Mouse (Mus musculus): Measurements from ENCODE around the gene Adcy7. TPM values are rescaled to one million over a fixed set of nuclear protein-coding genes. Genes with fewer than 3 reads are reported as not detected.

Gene Adcy7
- polyA plus RNA-seq, 1 experiment from 2014 or later, result 2.9 TPM

- Histone ChIP-seq H3K4me1 (no peaks in the 10 kb centered on the region), H3K36me3 (no peaks in the 10 kb centered on the region), H3K9ac (replicated peaks) (no peak overlapping the region), H3K4me2 (replicated peaks) (no peak overlapping the region), H3K9me3 (no peaks in the 10 kb centered on the region), H3K27me3 (peaks cover 6% of the 10 kb centered on the region; the same call in 1 of the 2 replicates), H3K4me3 (no peak overlapping the region), H3K27ac (replicated peaks) (no peak overlapping the region)
- WGBS, result 65% methylated on average over 5 of the region's 5 CpGs
- no peak for ATAC-seq (ENCODE audit: low FRiP score, low read depth)
Measured at GRCm38 (mm10) chr8:88279220-88279619, 7.0 kb downstream of the Adcy7 start.

GRCm38 (mm10) chr8:88279670-88280069, 7.5 kb downstream of the Adcy7 start:
- H3K36me3 ChIP-seq, result no peaks in the 10 kb centered on the region
- WGBS, result 85% methylated on average over 6 of the region's 6 CpGs
- peaks cover 3% of the 10 kb centered on the region; the same call in 1 of the 2 replicates for H3K27me3 ChIP-seq
- H3K27ac ChIP-seq (replicated peaks), result no peak overlapping the region
- no peak overlapping the region for H3K4me2 ChIP-seq (replicated peaks)
- no peaks in the 10 kb centered on the region for H3K9me3 ChIP-seq
- no peaks in the 10 kb centered on the region for H3K4me1 ChIP-seq
- H3K9ac ChIP-seq (replicated peaks), result no peak overlapping the region
- no peak overlapping the region for H3K4me3 ChIP-seq
- ATAC-seq (ENCODE audit: low FRiP score, low read depth), result no peak

GRCm38 (mm10) chr8:88280904-88281303, 8.7 kb downstream of the Adcy7 start:
- Histone ChIP-seq H3K4me1 (no peaks in the 10 kb centered on the region), H3K4me3 (no peak overlapping the region), H3K9me3 (no peaks in the 10 kb centered on the region), H3K27ac (replicated peaks) (no peak overlapping the region), H3K27me3 (no peaks in the 10 kb centered on the region), H3K9ac (replicated peaks) (no peak overlapping the region), H3K36me3 (no peaks in the 10 kb centered on the region), H3K4me2 (replicated peaks) (no peak overlapping the region)
- no peak for ATAC-seq (ENCODE audit: low FRiP score, low read depth)
- WGBS, result 81% methylated on average over 7 of the region's 7 CpGs

GRCm38 (mm10) chr8:88282684-88283083, 10.5 kb downstream of the Adcy7 start:
- H3K4me1 ChIP-seq, result no peaks in the 10 kb centered on the region
- no peak for ATAC-seq (ENCODE audit: low FRiP score, low read depth)
- no peaks in the 10 kb centered on the region for H3K27me3 ChIP-seq
- no peak overlapping the region for H3K4me2 ChIP-seq (replicated peaks)
- H3K9ac ChIP-seq (replicated peaks), result no peak overlapping the region
- 59% methylated on average over 8 of the region's 8 CpGs for WGBS
- H3K36me3 ChIP-seq, result no peaks in the 10 kb centered on the region
- no peaks in the 10 kb centered on the region for H3K9me3 ChIP-seq
- no peak overlapping the region for H3K27ac ChIP-seq (replicated peaks)
- H3K4me3 ChIP-seq, result no peak overlapping the region

GRCm38 (mm10) chr8:88283243-88284115, 11.3 kb downstream of the Adcy7 start:
- H3K27ac ChIP-seq (replicated peaks), result no peak overlapping the region
- ATAC-seq (ENCODE audit: low FRiP score, low read depth), result no peak
- 82% methylated on average over 13 of the region's 13 CpGs for WGBS

GRCm38 (mm10) chr8:88284738-88285137, 12.5 kb downstream of the Adcy7 start:
- 62% methylated on average over 7 of the region's 7 CpGs for WGBS
- Histone ChIP-seq H3K27me3 (no peaks in the 10 kb centered on the region), H3K4me3 (no peak overlapping the region), H3K9me3 (no peaks in the 10 kb centered on the region), H3K36me3 (no peaks in the 10 kb centered on the region), H3K27ac (replicated peaks) (no peak overlapping the region), H3K4me2 (replicated peaks) (no peak overlapping the region), H3K9ac (replicated peaks) (no peak overlapping the region), H3K4me1 (peaks cover 2% of the 10 kb centered on the region; the same call in 1 of the 2 replicates)
- no peak for ATAC-seq (ENCODE audit: low FRiP score, low read depth)

More at GRCm38 (mm10) chr8:88283243-88284115, 11.3 kb downstream of the Adcy7 start:
- Histone ChIP-seq H3K4me1 (no peaks in the 10 kb centered on the region), H3K27me3 (no peaks in the 10 kb centered on the region), H3K4me3 (no peak overlapping the region), H3K9me3 (no peaks in the 10 kb centered on the region), H3K36me3 (no peaks in the 10 kb centered on the region), H3K9ac (replicated peaks) (no peak overlapping the region), H3K4me2 (replicated peaks) (no peak overlapping the region)

DNA sequence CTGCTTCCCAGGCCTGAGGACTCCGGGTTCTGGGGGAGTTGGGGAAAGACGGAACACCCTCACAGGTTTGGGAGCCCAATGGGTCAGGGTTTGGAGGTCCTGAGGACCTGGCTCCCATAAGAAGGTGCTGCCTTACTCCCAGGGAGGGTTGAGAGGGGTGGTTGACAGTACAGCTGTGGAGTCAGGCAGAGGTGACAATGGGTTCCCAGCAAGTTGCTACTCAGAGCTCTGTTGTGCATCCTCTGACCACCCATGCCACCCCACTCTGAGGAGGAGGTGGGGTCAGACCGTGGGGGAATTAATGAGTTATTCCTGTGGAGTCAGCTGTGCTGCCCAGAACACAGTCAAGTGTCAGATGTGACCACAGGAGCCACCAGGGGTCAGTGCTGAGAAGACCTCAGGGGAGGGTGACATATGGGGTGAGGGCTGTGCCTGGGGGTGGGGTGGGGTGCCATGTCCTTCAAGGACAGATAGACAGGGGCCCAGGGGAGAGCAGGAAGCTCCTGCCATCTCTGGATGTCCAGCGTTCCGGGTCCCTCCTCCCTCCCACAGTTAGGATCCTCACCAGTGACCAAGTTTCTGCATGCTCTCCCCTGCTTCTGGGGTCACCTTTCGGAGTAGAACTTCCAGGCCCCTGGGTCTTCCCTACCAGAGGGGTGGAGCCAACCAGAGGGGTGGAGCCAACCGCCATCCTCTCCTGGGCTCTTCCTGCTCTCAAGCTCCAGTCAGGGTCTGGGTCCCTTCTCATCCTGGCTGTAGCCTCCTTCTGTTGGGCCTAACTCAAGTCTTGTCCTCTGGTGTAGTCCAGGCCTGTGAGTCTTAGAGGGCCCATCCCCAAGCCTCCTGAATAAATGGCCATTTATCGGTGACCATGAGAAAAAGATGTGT, 13.5 kb downstream of the Adcy7 start:
- 87% methylated on average over 8 of the region's 8 CpGs for WGBS
- Histone ChIP-seq H3K9me3 (no peaks in the 10 kb centered on the region), H3K4me1 (peaks cover 2% of the 10 kb centered on the region; the same call in 1 of the 2 replicates), H3K4me2 (replicated peaks) (no peak overlapping the region), H3K9ac (replicated peaks) (no peak overlapping the region), H3K27ac (replicated peaks) (no peak overlapping the region), H3K36me3 (no peaks in the 10 kb centered on the region), H3K4me3 (no peak overlapping the region), H3K27me3 (no peaks in the 10 kb centered on the region)
- ATAC-seq (ENCODE audit: low FRiP score, low read depth), result no peak

DNA sequence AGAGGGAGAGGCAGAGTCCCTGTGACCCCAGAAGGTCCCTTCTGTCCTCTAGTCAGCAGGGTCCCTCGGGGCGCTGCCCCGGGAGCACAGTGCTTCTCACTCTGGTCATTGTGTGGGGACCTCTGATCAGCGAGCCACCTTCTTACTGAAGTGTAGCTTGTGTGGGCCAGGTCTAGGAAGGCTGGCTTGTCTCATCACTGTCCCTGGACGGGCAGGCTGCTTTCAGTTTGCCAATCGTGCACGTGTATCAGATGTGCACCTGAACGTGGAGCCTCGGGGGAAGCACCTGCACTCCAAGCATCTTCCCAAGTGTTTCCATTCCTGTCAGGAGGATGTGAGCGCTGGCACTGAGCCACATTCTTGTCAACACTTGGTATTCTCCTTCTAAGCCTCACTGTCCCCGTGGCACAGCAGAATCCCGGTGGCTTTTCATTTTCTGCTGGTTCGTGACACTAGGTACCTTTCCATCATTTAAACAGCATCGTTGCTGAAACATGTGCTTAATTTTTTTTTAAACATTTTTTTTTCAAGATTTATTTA, 14.3 kb downstream of the Adcy7 start:
- Histone ChIP-seq H3K27ac (replicated peaks) (no peak overlapping the region), H3K4me1 (peaks cover 2% of the 10 kb centered on the region; the same call in 1 of the 2 replicates), H3K9me3 (no peaks in the 10 kb centered on the region), H3K4me3 (no peak overlapping the region), H3K27me3 (no peaks in the 10 kb centered on the region), H3K9ac (replicated peaks) (no peak overlapping the region), H3K4me2 (replicated peaks) (no peak overlapping the region), H3K36me3 (no peaks in the 10 kb centered on the region)
- ATAC-seq (ENCODE audit: low FRiP score, low read depth), result no peak
- 91% methylated on average over 14 of the region's 14 CpGs for WGBS

GRCm38 (mm10) chr8:88288622-88289242, 16.5 kb downstream of the Adcy7 start:
- no peaks in the 10 kb centered on the region for H3K36me3 ChIP-seq
- peaks cover 2% of the 10 kb centered on the region; the same call in 1 of the 2 replicates for H3K4me1 ChIP-seq
- no peaks in the 10 kb centered on the region for H3K9me3 ChIP-seq
- H3K9ac ChIP-seq (replicated peaks), result no peak overlapping the region
- H3K4me2 ChIP-seq (replicated peaks), result no peak overlapping the region
- no peak overlapping the region for H3K27ac ChIP-seq (replicated peaks)
- WGBS, result 80% methylated on average over 12 of the region's 12 CpGs
- no peaks in the 10 kb centered on the region for H3K27me3 ChIP-seq
- H3K4me3 ChIP-seq, result no peak overlapping the region
- ATAC-seq (ENCODE audit: low FRiP score, low read depth), result no peak

DNA sequence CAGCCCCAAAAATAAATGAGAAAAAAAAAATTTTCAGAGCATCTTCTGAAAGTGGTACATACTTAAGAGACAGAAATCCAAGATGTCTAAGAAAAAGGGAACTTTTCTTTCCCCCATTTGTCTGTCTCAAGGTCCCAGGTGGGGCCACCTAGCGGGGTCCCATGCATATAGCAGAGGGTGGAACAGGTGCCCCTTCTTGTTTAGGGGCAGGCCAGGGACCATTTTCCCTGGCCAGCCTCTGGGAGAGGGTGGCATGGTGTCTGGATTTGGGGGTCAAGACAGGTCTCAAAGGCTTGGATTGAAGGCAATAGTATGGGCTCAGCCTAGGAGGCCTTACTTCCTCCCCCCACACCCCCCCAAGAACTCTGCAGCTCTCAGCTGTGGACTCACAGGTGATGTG, 17.7 kb downstream of the Adcy7 start:
- no peak for ATAC-seq (ENCODE audit: low FRiP score, low read depth)
- Histone ChIP-seq H3K9me3 (no peaks in the 10 kb centered on the region), H3K4me1 (peaks cover 2% of the 10 kb centered on the region; the same call in 1 of the 2 replicates), H3K27me3 (no peaks in the 10 kb centered on the region), H3K4me2 (replicated peaks) (no peak overlapping the region), H3K27ac (replicated peaks) (no peak overlapping the region), H3K36me3 (no peaks in the 10 kb centered on the region), H3K9ac (replicated peaks) (no peak overlapping the region), H3K4me3 (no peak overlapping the region)
- 72% methylated on average over 1 of the region's 1 CpGs for WGBS
